Mouse (Mus musculus) Patski (cell line): ENCODE data around the gene Pxmp2. TPM values are rescaled to one million over a fixed set of nuclear protein-coding genes. Genes with fewer than 3 reads are reported as not detected.

Experiments used
- ATAC-seq: fragments of 100-300 bp; one replicate; pipeline ENCODE4 v1.8.0; 2021
- CTCF ChIA-PET: fragments of 350-600 bp; sonication (Branson Sonifier 250); formaldehyde crosslinking; loops from one replicate; lab custom pipeline; 2022; ENCODE audit warnings: inconsistent platforms; lab: Charles Lee
- POLR2A ChIA-PET: fragments of 350-600 bp; sonication (Branson Sonifier 250); formaldehyde crosslinking; loops from one replicate; lab custom pipeline; 2022; ENCODE audit warnings: antibody characterized with exemption, inconsistent platforms; lab: Charles Lee
- DNase-seq: peaks from one replicate; pipeline ENCODE4 v3.0.0-alpha.2; 2011; ENCODE audit warnings: low read depth, low spot score
- H3K27me3 ChIP-seq: fragments of 371-371 bp; one replicate; pipeline ENCODE4 v1.5.1; 2021
- CTCF ChIP-seq: fragments of 100-300 bp; IDR thresholded peaks from one replicate; pipeline ENCODE4 v1.5.1; 2021
- in situ Hi-C: fragments of 300-500 bp; cut with MboI; formaldehyde crosslinking; loops from 3 replicates; pipeline ENCODE4 v1.11.1; 2018; ENCODE audit warnings: low pct_unique_long_range_greater_than_20kb, mixed read lengths
- polyA plus RNA-seq: library from polyadenylated mRNA; unstranded; gene quantifications from one replicate; pipeline ENCODE4 v1.2.3, GENCODE M21; 2021

Gene Pxmp2
- polyA plus RNA-seq, 1 experiment from 2014 or later = 8.2 TPM

GRCm38 (mm10) chr5:110281984-110282383 is 4.0 kb downstream of the Pxmp2 start:
- ChIA-PET CTCF (interaction anchor here (1.3 to 2.6 kb wide), 2 partner anchors 10 to 13 kb away, joined by 3 to 5 read pairs; partner anchors contain the start of gene Pgam5), POLR2A (no interaction called here)
- in situ Hi-C loops = no loop called here
- no peak for DNase-seq
- no peak for ATAC-seq
- no peak for TF ChIP-seq CTCF
- H3K27me3 ChIP-seq = no peaks in the 10 kb centered on the region

GRCm38 (mm10) chr5:110276910-110277309 is 9.1 kb downstream of the Pxmp2 start:
- no peak for DNase-seq
- CTCF ChIA-PET = interaction anchor here (1.0 to 1.6 kb wide), 2 partner anchors 7 to 9 kb away, joined by 3 to 5 read pairs; partner anchors contain the start of gene Pxmp2
- no peaks in the 10 kb centered on the region for H3K27me3 ChIP-seq
- in situ Hi-C loops = no loop called here
- POLR2A ChIA-PET = no interaction called here
- ATAC-seq = no peak
- TF ChIP-seq CTCF = no peak

- ChIA-PET POLR2A (no interaction called here), CTCF (interaction anchor here (1.0 to 1.6 kb wide), 2 partner anchors 8 to 9 kb away, joined by 3 to 5 read pairs; partner anchors contain the start of gene Pxmp2)
- ATAC-seq = no peak
- no peaks in the 10 kb centered on the region for H3K27me3 ChIP-seq
- in situ Hi-C loops = no loop called here
- no peak for DNase-seq
- TF ChIP-seq CTCF = no peak
These were observed 9.6 kb downstream of the Pxmp2 start for GRCm38 (mm10) chr5:110276391-110276790.

GRCm38 (mm10) chr5:110274846-110275245 is 11.1 kb downstream of the Pxmp2 start:
- ATAC-seq (peak; percentile 66), DNase-seq (no peak)
- H3K27me3 ChIP-seq = no peaks in the 10 kb centered on the region
- in situ Hi-C loops = no loop called here
- TF ChIP-seq CTCF = no peak
- CTCF ChIA-PET = interaction anchor here (1.7 kb wide), 1 partner anchor 10 kb away, joined by 4 read pairs; no protein-coding TSS in a partner anchor
- POLR2A ChIA-PET = no interaction called here

GRCm38 (mm10) chr5:110274147-110274546 is 11.8 kb downstream of the Pxmp2 start:
- ATAC-seq = no peak
- POLR2A ChIA-PET = no interaction called here
- no peak for TF ChIP-seq CTCF
- H3K27me3 ChIP-seq = no peaks in the 10 kb centered on the region
- in situ Hi-C loops = no loop called here
- no peak for DNase-seq
- CTCF ChIA-PET = interaction anchor here (1.7 kb wide), 1 partner anchor 10 kb away, joined by 4 read pairs; no protein-coding TSS in a partner anchor

GRCm38 (mm10) chr5:110270242-110270641 is 15.7 kb downstream of the Pxmp2 start:
- POLR2A ChIA-PET = no interaction called here
- H3K27me3 ChIP-seq = no peaks in the 10 kb centered on the region
- CTCF ChIA-PET = interaction anchor here (0.7 to 2.8 kb wide), 2 partner anchors 14 to 15 kb away, joined by 3 to 17 read pairs; partner anchors contain the start of genes Pole and Pxmp2
- in situ Hi-C loops = no loop called here
- DNase-seq = no peak
- ATAC-seq = no peak
- TF ChIP-seq CTCF = no peak

GRCm38 (mm10) chr5:110269141-110270101 is 16.6 kb downstream of the Pxmp2 start, which contains the start of gene Pgam5:
Gene Pgam5, minus strand, starts transcription at chr5:110269913.
- DNase-seq (peak; percentile 56), ATAC-seq (peak; percentile 68)
- POLR2A ChIA-PET = interaction anchor here (0.7 to 0.9 kb wide), 2 partner anchors 38 to 502 kb away, joined by 3 to 6 read pairs; partner anchors contain the start of gene Ankle2
- TF ChIP-seq CTCF = peak; percentile 87
- no peaks in the 10 kb centered on the region for H3K27me3 ChIP-seq
- in situ Hi-C loops = no loop called here
- CTCF ChIA-PET = interaction anchor here (1.6 to 2.8 kb wide), 2 partner anchors 12 to 15 kb away, joined by 5 to 17 read pairs; partner anchors contain the start of genes Pole and Pxmp2

GRCm38 (mm10) chr5:110266941-110267340 is 19.0 kb downstream of the Pxmp2 start:
- CTCF ChIA-PET = interaction anchor here (1.6 kb wide), 1 partner anchor 9 kb away, joined by 5 read pairs; no protein-coding TSS in a partner anchor
- in situ Hi-C loops = no loop called here
- H3K27me3 ChIP-seq = no peaks in the 10 kb centered on the region
- DNase-seq (no peak), ATAC-seq (no peak)
- TF ChIP-seq CTCF = no peak
- POLR2A ChIA-PET = no interaction called here

GRCm38 (mm10) chr5:110244091-110244490 is 41.9 kb downstream of the Pxmp2 start:
- H3K27me3 ChIP-seq = no peaks in the 10 kb centered on the region
- ATAC-seq = no peak
- POLR2A ChIA-PET = no interaction called here
- DNase-seq = no peak
- CTCF ChIA-PET = interaction anchor here (1.0 to 2.8 kb wide), 3 partner anchors 8 to 10 kb away, joined by 3 to 9 read pairs (median 4); no protein-coding TSS in a partner anchor
- TF ChIP-seq CTCF = no peak
- in situ Hi-C loops = no loop called here

GRCm38 (mm10) chr5:110232346-110232745 is 53.6 kb downstream of the Pxmp2 start:
- CTCF ChIA-PET = no interaction called here
- POLR2A ChIA-PET = no interaction called here
- H3K27me3 ChIP-seq = no peaks in the 10 kb centered on the region
- TF ChIP-seq CTCF = no peak
- no peak for DNase-seq
- ATAC-seq = no peak
- in situ Hi-C loops = no loop called here
